Mouse (Mus musculus) yolk sac, embryonic 10.5 days (tissue): ENCODE data around the gene Palld.

Experiments used
- DNase-seq: peaks from one replicate; pipeline ENCODE4 v3.0.0-alpha.2; 2017; ENCODE audit warnings: low spot score

The Palld gene

DNA sequence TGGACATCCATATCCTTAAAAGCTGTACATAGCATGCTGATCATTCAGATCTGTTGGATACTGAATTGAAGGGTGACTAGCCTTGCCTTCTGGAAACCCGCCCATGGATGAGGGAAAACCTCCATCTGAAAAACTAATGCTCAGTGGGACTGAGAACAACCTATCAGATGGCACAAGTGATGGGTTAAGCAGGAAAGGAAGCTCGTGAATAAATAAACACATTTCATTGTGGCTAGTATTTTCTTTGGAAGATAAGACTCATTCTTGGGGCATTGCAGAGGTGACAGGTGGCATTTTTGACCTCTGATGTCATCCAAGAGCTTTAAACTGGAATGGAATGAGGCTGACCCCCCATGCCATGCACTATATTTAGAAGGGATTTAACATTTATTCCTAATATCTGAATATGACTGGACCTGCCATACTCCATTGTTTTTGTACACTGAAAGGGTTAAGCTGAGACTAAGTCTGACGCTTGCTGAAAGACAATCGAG lies 128.8 kb downstream of the Palld start:
- no peak for DNase-seq

- DNase-seq = no peak
These were observed 131.2 kb downstream of the Palld start for GRCm38 (mm10) chr8:61771328-61771727.

- peak; percentile 10 for DNase-seq
These were observed 133.1 kb downstream of the Palld start for GRCm38 (mm10) chr8:61769340-61769879.

DNA sequence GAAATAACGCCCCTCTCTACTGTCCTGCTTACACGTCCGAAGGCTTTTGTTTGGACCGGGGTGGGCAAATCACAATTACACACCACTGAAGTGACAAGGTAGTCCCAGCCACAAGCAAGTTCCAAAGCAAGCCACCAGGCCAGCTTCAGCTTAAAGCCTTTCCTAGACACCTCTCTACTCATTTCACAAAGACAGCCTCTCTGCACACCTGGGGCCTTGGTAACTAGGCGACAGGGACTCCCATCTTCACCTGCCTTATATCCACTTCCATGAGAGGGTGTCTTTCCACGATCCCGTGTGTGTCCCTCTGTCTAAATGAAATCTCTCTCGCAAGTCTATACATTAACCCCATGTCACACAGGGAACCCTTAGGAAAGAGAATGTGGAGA lies 142.3 kb downstream of the Palld start:
- DNase-seq = no peak

- DNase-seq = peak; percentile 50
These were observed 142.9 kb downstream of the Palld start for GRCm38 (mm10) chr8:61759327-61760189.

GRCm38 (mm10) chr8:61758686-61759326 lies 143.7 kb downstream of the Palld start:
- DNase-seq = no peak

DNA sequence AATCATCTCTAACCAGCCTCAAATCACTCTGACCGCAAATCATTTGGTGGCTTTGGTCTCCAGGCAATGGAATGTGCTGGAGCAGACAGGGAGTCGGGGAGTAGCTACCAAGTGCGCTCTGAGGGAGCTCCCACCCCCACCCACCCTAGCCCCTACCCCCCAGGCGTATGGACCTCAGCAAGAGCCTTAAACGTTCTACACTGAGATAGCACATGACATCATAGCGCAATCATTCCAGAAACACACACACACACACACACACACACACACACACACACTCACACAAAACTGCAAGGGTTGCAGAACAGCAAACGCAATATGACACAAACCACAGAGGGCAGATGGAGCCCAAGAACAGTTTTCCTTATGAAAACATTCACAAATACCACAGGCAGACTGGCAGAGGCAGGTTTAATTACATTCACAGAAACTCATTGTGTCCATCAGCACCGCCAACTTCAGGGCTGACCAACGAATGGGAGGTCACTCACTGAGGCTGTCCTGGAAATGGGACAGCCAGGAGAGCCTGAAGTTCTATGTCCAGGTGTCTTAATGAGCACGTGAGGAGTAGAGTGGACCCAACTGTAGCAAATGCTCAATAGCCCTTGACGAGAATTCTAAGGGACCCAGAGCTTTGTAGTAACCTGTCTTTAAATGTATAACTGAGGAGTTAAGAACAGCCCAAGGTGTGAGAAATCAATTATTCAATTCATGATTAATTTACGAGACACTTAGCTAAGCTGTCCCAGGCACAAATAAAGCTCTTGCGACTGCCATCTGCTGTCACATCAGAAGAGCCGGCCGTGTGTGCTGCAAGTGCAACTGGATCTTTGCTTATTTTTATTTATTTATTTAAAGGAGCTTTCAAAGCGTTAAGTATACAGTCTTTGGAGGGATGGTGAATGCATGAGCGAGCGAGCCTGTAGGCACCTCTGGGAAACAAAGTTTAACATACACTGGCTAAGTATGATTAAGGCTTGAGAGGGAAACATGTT lies 145.2 kb downstream of the Palld start:
- DNase-seq = peak; percentile 10

- no peak for DNase-seq
These were observed 147.3 kb downstream of the Palld start for GRCm38 (mm10) chr8:61755186-61755585.

- DNase-seq = no peak
These were observed 155.4 kb downstream of the Palld start for GRCm38 (mm10) chr8:61747070-61747469.

DNA sequence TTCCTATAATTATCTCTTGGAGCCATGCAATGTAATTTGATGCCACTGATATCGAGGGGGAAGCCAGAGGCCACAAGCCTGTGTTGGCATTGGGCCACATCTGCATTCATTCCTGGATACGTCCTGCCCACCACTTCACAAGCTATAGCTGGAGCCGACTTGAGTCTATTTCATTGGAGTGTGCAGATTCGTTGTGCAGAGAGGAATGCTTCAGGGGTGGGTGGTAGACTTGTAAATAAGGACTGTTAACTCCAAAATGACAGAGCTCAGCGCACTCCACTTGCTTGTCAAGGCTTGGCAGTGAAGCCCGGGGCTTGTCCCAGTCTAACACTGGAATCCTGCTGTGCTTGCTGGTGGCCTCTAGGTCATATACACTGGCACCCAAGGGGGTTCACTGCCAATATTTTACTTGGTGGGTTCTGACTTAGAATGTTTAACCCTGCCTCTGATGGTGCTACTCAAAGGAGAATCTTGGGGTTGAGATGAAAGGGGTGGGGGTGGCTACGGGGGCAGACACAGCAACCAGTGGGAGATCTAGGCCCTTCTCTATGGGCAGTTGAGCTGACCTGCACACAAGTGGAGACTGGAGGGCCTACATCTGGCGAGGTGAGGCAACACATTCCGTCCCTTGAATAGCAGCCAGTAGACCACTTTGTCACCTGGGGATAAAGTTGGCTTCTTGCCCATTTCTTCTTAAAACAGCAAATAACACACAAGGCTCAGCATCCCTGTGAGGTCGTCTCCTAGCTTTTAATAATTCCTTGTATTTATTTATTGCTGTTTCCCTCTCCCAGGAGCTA lies 157.1 kb downstream of the Palld start:
- DNase-seq = peak; percentile 39

GRCm38 (mm10) chr8:61743764-61744562 lies 158.5 kb downstream of the Palld start:
- DNase-seq = no peak

- no peak for DNase-seq
These were observed 165.0 kb downstream of the Palld start for GRCm38 (mm10) chr8:61737465-61737864.

- no peak for DNase-seq
These were observed 165.7 kb downstream of the Palld start for GRCm38 (mm10) chr8:61736739-61737243.

DNA sequence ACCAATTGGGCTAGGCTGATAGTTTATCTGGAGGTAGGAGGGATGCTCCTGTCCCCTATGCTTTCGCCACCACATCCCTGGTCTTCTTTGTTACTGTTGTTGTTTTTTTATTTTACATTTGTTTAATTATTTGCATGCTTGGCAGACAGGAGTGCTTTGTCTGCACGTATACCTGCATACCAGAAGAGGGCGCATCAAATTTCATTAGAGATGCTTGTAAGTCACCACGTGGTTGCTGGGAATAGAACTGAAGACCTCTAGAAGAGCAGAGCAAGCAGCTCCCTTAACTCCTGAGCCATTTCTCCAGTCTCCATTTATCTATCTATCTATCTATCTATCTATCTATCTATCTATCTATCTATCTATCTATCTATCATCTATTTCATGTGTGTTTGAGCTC lies 166.4 kb downstream of the Palld start:
- no peak for DNase-seq

GRCm38 (mm10) chr8:61734164-61734563 lies 168.3 kb downstream of the Palld start:
- no peak for DNase-seq

- DNase-seq = no peak
These were observed 170.3 kb downstream of the Palld start for GRCm38 (mm10) chr8:61732184-61732583.

GRCm38 (mm10) chr8:61731306-61732088 lies 171.0 kb downstream of the Palld start:
- no peak for DNase-seq

DNA sequence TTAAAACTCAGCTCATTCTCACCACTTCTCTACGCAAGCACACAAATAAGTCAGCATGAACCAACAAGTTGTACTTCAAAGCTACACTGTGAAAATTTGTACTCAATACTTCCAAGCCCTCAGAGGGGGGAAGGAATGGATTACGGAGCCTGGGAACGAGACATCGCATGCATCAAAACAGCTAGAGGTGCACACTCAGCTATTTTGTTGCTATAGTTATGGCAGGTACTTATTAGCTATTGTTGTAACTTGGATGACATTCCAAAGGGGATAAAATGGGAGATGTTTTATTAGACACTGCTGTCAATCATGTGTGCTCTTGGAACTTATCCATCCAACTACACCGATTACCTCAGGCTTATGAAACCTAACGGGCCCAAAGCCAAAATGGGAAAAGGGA lies 171.8 kb downstream of the Palld start:
- DNase-seq = no peak
